Mouse (Mus musculus) retina, postnatal 1 day (tissue): ENCODE data around the gene Dmrtc2.
"Not testable (repeated sequence)": the region's sequence is repeated elsewhere in the genome, so short reads cannot be mapped to it uniquely, and the experiment has no call there.

ENCODE experiments used
- DNase-seq: peaks from one replicate; pipeline ENCODE4 v3.0.0-alpha.2; 2012

The Dmrtc2 gene

GRCm38 (mm10) chr7:24869532-24870165 lies at the start of gene Dmrtc2, which contains the start of gene Lypd4:
Gene Dmrtc2, plus strand, starts transcription at chr7:24870057.
Gene Lypd4, minus strand, starts transcription at chr7:24869941.
- peak; percentile 49 for DNase-seq

DNA sequence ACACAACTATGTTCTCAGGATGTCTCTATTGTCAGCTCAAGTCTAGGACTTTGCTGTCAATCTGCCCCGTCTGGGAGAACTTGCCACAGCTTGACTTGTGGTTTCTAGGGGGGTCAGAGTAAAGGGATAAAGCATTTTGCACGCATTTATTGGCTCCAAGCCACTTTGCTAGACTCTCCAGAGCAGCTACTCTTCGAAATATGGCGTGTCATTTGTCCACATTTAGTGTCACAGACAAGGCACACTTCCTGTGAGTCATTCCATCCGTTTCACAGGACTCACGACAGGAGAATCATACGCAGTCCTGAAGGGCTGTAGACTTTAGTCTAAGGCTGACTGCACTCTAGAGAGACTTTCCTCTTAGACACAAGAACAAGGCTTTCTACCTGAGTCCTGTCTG lies 45.4 kb upstream of the Dmrtc2 start:
- DNase-seq, result no peak

GRCm38 (mm10) chr7:24827181-24827580 lies 42.7 kb upstream of the Dmrtc2 start:
- no peak for DNase-seq

GRCm38 (mm10) chr7:24838732-24839409 lies 31.0 kb upstream of the Dmrtc2 start:
- not testable (repeated sequence) for DNase-seq

- no peak for DNase-seq
Observed at GRCm38 (mm10) chr7:24839410-24839808, 30.4 kb upstream of the Dmrtc2 start.

GRCm38 (mm10) chr7:24840331-24840730 lies 29.5 kb upstream of the Dmrtc2 start:
- no peak for DNase-seq

DNA sequence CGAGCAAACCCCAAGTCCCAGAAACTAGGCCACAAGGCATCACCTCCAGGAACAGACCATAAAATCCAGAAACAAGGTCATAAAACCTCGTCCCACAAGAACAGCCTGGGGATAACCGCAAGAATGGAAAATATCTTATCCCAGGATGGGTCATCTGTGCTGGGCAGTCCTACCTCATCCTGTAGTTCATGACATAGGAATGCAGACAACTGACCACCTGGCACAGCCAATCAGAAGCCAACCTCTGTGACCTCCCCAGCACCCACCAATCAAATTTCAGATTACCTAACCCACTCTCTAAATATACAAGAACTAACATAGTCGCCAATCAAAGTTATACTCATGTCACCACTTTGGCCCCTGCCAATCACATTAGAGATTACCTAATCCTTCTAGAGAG lies 28.8 kb upstream of the Dmrtc2 start:
- DNase-seq, result no peak

DNA sequence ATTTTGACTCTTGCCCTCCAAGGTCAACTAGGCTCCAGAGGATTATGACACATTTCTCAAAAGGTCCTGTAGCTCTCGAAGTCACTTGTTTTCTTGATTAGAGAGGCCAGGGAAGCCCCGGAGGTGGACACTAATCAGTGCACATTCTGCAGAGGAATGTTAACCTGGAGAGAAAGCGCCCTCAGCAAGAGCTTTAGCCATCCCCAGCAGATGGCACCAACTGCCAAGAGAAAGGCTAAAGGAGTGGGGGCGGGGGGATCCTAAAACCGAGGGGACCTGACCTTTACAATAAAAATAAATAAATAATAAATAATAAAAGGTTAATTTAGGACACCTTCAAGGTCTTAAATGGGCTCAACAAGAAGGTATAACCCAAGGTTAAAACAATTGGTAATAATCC lies 25.7 kb upstream of the Dmrtc2 start:
- DNase-seq, result no peak

GRCm38 (mm10) chr7:24845181-24845580 lies 24.7 kb upstream of the Dmrtc2 start:
- no peak for DNase-seq

DNA sequence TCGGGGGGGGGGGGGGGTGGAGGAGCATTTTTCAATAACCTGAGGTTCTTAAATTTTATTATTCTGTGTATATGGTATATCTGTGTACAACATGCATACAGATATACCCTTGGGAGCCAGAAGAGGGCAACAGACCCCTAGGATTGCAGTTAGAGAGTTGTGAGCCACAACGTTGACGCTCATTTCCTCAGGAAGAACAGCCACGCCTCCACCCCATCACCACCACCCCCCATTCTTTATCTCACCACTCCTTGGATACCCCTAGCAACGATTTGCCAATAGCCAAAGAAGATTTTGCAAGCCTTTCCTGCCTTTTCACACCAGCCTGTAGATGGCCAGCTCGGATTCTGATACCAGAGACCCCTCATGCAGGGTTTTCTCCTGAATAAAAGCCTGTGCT lies 24.1 kb upstream of the Dmrtc2 start:
- peak; percentile 30 for DNase-seq

GRCm38 (mm10) chr7:24846576-24846975 lies 23.3 kb upstream of the Dmrtc2 start:
- DNase-seq, result not testable (repeated sequence)

DNA sequence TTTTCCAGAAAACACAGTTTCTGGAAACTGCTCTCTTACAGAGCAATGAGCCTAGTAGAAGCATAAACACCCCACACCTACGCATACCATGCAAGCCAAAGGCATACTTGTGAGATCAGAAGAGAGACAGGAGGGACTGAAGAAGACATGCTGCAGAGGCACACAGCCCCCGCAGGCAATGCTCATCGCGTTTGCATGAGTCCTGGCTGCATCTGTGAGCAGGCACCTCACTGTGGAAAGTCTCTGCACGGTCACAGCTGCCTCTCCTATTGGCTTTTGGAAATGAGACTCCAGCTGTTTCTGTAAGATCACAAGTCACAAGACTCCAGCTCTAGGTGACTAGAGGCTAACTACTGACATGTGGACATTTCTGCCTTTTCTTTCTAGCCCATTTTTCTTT lies 19.7 kb upstream of the Dmrtc2 start:
- DNase-seq, result no peak

- no peak for DNase-seq
Observed at GRCm38 (mm10) chr7:24850899-24851303, 19.0 kb upstream of the Dmrtc2 start.

DNA sequence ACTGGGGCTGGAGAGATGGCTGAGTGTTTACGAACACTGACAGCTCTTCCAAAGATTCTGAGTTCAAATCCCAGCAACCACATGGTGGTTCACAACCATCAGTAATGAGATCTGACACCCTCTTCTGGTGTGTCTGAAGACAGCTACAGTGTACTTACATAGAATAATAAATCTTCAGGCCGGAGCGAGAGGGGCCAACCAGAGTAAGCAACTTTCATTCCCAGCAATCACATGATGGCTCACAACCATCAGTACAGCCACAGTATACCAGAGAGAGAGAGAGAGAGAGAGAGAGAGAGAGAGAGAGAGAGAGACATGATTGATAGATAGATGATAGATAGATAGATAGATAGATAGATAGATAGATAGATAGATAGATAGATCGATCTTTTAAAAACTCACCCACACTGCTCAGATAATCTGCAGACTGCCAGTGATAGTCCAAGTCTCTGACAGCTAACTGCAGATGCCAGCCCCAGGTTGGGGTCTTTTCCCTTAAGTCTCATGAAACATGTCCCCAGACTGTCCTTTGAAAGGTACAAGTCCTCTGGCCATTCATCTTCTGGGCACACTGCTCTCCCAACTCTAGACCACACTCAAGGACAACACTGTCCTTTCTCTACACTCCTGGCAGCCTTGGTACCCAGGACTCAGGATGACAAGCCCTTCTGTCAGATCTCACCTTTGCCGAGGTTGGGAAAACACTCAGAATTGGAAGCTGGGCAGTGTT lies 18.1 kb upstream of the Dmrtc2 start:
- DNase-seq, result no peak

GRCm38 (mm10) chr7:24852557-24853232 lies 17.2 kb upstream of the Dmrtc2 start:
- no peak for DNase-seq

DNA sequence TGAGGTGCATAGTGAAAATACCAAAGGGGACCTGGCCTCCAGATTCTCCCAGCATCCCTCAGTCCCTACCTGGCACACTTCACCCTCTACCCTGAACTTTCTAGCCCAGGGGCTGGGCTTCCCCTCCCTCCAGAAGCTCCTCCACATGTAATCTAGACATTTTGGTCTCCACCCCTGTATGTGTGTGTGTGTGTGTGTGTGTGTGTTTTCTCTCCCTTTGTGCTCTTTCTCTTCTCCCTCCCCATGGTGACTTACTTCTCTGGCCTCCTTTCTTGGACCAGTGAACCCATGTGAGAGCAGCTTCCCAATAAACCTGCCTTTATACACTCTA lies 16.7 kb upstream of the Dmrtc2 start:
- DNase-seq, result no peak

- DNase-seq, result no peak
Observed at GRCm38 (mm10) chr7:24853695-24854094, 16.2 kb upstream of the Dmrtc2 start.

- DNase-seq, result peak; percentile 54
Observed at GRCm38 (mm10) chr7:24856460-24857120, 13.3 kb upstream of the Dmrtc2 start.

DNA sequence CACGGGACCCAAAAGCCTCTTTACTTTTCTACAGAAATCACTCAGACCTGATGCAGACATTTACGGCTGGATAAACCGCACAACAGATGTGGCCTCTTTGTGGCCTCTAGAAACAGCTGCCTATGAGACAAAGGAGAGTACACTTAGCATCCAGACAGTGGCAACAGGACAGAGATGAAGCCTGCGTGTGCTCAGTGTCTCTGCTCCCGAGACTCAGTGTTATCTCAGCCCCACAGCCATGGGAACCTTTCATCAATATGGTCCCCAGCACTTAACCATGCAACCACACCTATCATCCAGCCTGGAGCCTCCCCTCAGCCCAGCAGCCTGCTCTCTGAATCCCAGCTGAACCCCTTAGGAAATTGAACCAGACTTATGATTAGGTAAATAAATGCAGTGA lies 10.6 kb upstream of the Dmrtc2 start:
- no peak for DNase-seq

GRCm38 (mm10) chr7:24861913-24862312 lies 7.9 kb upstream of the Dmrtc2 start, which contains the start of gene Gm9844:
Gene Gm9844, plus strand, starts transcription at chr7:24862213.
- no peak for DNase-seq

- DNase-seq, result no peak
Observed at GRCm38 (mm10) chr7:24862853-24863252, 7.0 kb upstream of the Dmrtc2 start.

- DNase-seq, result no peak
Observed at GRCm38 (mm10) chr7:24864156-24864555, 5.7 kb upstream of the Dmrtc2 start.

DNA sequence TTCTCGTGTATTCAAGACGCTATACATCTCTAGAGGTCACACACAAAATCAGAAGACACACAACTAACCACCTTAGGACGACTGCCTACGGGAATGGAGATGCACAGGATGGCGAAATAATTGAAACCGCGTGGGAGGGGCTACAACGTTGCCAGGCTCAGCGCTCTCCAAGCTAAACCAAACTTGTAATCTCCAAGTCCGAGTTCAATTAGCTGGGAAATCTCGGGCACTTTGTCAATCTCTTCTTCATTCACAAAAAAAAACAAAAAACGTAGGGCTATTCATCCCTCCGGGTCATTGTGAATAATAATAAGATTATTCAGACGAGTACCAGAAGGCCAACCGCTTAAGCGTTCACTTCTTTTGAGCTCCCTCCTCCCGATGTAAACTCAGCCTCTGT lies 777 bp upstream of the Dmrtc2 start:
- DNase-seq, result no peak
